Mouse (Mus musculus): Measurements from ENCODE around the gene Fam172a. TPM values are rescaled to one million over a fixed set of nuclear protein-coding genes. Genes with fewer than 3 reads are reported as not detected.
A peak's percentile ranks its signal among the peaks of the same experiment; 100 is the strongest.

Fam172a gene
- total and polyA plus RNA-seq, 2 experiments = 2.9 to 9.6 TPM

GRCm38 (mm10) chr13:77982105-77982851 lies 280.4 kb downstream of the Fam172a start:
- 36% methylated on average over 5 of the region's 5 CpGs for WGBS

GRCm38 (mm10) chr13:77982852-77983202 lies 281.0 kb downstream of the Fam172a start:
- no peaks in the 10 kb centered on the region for H3K4me1 ChIP-seq (ENCODE audit: control insufficient read depth, insufficient read depth, low read length)
- H3K79me2 ChIP-seq (ENCODE audit: control insufficient read depth, insufficient read depth, low read length) = no peaks in the 10 kb centered on the region
- no peaks in the 10 kb centered on the region for H3K36me3 ChIP-seq (ENCODE audit: control insufficient read depth, insufficient read depth, low read length)
- no peak overlapping the region for H3K9ac ChIP-seq (ENCODE audit: low read depth, low read length)
- H3K27me3 ChIP-seq (ENCODE audit: control insufficient read depth, insufficient read depth, low read length) = no peaks in the 10 kb centered on the region
- no peak overlapping the region for H3K4me3 ChIP-seq (ENCODE audit: insufficient read depth, low read depth, low read length)
- 76% methylated on average over 2 of the region's 2 CpGs for WGBS
- H3K27ac ChIP-seq (replicated peaks; ENCODE audit: insufficient read depth, low read depth, low read length) = no peak overlapping the region
- no peak for DNase-seq (ENCODE audit: extremely low read depth, low read depth, low spot score)
- TF ChIP-seq POLR2A (IDR thresholded peaks at IDR 0.05; ENCODE audit: extremely low read depth, insufficient read depth, low read length) (no peak), CTCF (IDR thresholded peaks at IDR 0.05; ENCODE audit: low read depth, low read length) (no peak)

More at GRCm38 (mm10) chr13:77982105-77982851, 280.4 kb downstream of the Fam172a start:
- Histone ChIP-seq H3K4me3 (ENCODE audit: insufficient read depth, low read depth, low read length) (no peak overlapping the region), H3K36me3 (ENCODE audit: control insufficient read depth, insufficient read depth, low read length) (no peaks in the 10 kb centered on the region), H3K27ac (replicated peaks; ENCODE audit: insufficient read depth, low read depth, low read length) (no peak overlapping the region), H3K27me3 (ENCODE audit: control insufficient read depth, insufficient read depth, low read length) (no peaks in the 10 kb centered on the region), H3K79me2 (ENCODE audit: control insufficient read depth, insufficient read depth, low read length) (no peaks in the 10 kb centered on the region), H3K4me1 (ENCODE audit: control insufficient read depth, insufficient read depth, low read length) (no peaks in the 10 kb centered on the region), H3K9ac (ENCODE audit: low read depth, low read length) (no peak overlapping the region)
- peak; percentile 37 for DNase-seq (ENCODE audit: extremely low read depth, low read depth, low spot score)
- no peak for TF ChIP-seq POLR2A (IDR thresholded peaks at IDR 0.05; ENCODE audit: extremely low read depth, insufficient read depth, low read length)
- TF ChIP-seq CTCF (IDR thresholded peaks at IDR 0.05; ENCODE audit: low read depth, low read length) = peak; percentile 43

GRCm38 (mm10) chr13:77991189-77991886 lies 289.5 kb downstream of the Fam172a start:
- WGBS = 86% methylated on average over 5 of the region's 5 CpGs
- H3K27me3 ChIP-seq (ENCODE audit: control insufficient read depth, insufficient read depth, low read length) = no peaks in the 10 kb centered on the region
- DNase-seq (ENCODE audit: extremely low read depth, low read depth, low spot score) = no peak
- H3K79me2 ChIP-seq (ENCODE audit: control insufficient read depth, insufficient read depth, low read length) = no peaks in the 10 kb centered on the region
- TF ChIP-seq POLR2A (IDR thresholded peaks at IDR 0.05; ENCODE audit: extremely low read depth, insufficient read depth, low read length) = no peak
- TF ChIP-seq CTCF (IDR thresholded peaks at IDR 0.05; ENCODE audit: low read depth, low read length) = no peak
- H3K4me1 ChIP-seq (ENCODE audit: control insufficient read depth, insufficient read depth, low read length) = no peaks in the 10 kb centered on the region
- no peak overlapping the region for H3K9ac ChIP-seq (ENCODE audit: low read depth, low read length)
- H3K36me3 ChIP-seq (ENCODE audit: control insufficient read depth, insufficient read depth, low read length) = no peaks in the 10 kb centered on the region
- no peak overlapping the region for H3K27ac ChIP-seq (replicated peaks; ENCODE audit: insufficient read depth, low read depth, low read length)
- H3K4me3 ChIP-seq (ENCODE audit: insufficient read depth, low read depth, low read length) = no peak overlapping the region

GRCm38 (mm10) chr13:78004649-78005048 lies 302.8 kb downstream of the Fam172a start:
- TF ChIP-seq POLR2A (IDR thresholded peaks at IDR 0.05; ENCODE audit: extremely low read depth, insufficient read depth, low read length) = no peak
- no peak for TF ChIP-seq CTCF (IDR thresholded peaks at IDR 0.05; ENCODE audit: low read depth, low read length)
- WGBS = 92% methylated on average over 4 of the region's 4 CpGs

GRCm38 (mm10) chr13:78005344-78005743 lies 303.5 kb downstream of the Fam172a start:
- no peak overlapping the region for H3K9ac ChIP-seq (ENCODE audit: low read depth, low read length)

More at GRCm38 (mm10) chr13:78004649-78005048, 302.8 kb downstream of the Fam172a start:
- Histone ChIP-seq H3K9ac (ENCODE audit: low read depth, low read length) (no peak overlapping the region), H3K4me1 (ENCODE audit: control insufficient read depth, insufficient read depth, low read length) (no peaks in the 10 kb centered on the region), H3K27ac (replicated peaks; ENCODE audit: insufficient read depth, low read depth, low read length) (no peak overlapping the region), H3K27me3 (ENCODE audit: control insufficient read depth, insufficient read depth, low read length) (no peaks in the 10 kb centered on the region), H3K79me2 (ENCODE audit: control insufficient read depth, insufficient read depth, low read length) (no peaks in the 10 kb centered on the region), H3K4me3 (ENCODE audit: insufficient read depth, low read depth, low read length) (no peak overlapping the region), H3K36me3 (ENCODE audit: control insufficient read depth, insufficient read depth, low read length) (peaks cover 2% of the 10 kb centered on the region; the same call in 1 of the 2 replicates)
- DNase-seq (ENCODE audit: extremely low read depth, low read depth, low spot score) = no peak

More at GRCm38 (mm10) chr13:78005344-78005743, 303.5 kb downstream of the Fam172a start:
- no peak overlapping the region for H3K4me3 ChIP-seq (ENCODE audit: insufficient read depth, low read depth, low read length)
- no peaks in the 10 kb centered on the region for H3K79me2 ChIP-seq (ENCODE audit: control insufficient read depth, insufficient read depth, low read length)
- no peak overlapping the region for H3K27ac ChIP-seq (replicated peaks; ENCODE audit: insufficient read depth, low read depth, low read length)
- H3K36me3 ChIP-seq (ENCODE audit: control insufficient read depth, insufficient read depth, low read length) = peaks cover 2% of the 10 kb centered on the region; the same call in 1 of the 2 replicates
- DNase-seq (ENCODE audit: extremely low read depth, low read depth, low spot score) = no peak
- WGBS = 91% methylated on average over 3 of the region's 3 CpGs
- H3K27me3 ChIP-seq (ENCODE audit: control insufficient read depth, insufficient read depth, low read length) = no peaks in the 10 kb centered on the region
- TF ChIP-seq POLR2A (IDR thresholded peaks at IDR 0.05; ENCODE audit: extremely low read depth, insufficient read depth, low read length) (no peak), CTCF (IDR thresholded peaks at IDR 0.05; ENCODE audit: low read depth, low read length) (no peak)
- no peaks in the 10 kb centered on the region for H3K4me1 ChIP-seq (ENCODE audit: control insufficient read depth, insufficient read depth, low read length)

Measured in liver, adult 2 months (tissue).